Mouse (Mus musculus) heart, adult 2 months (tissue): ENCODE results near the gene Nup133.

Experiments
- CTCF ChIP-seq: fragments of 200-600 bp; IDR thresholded peaks from 2 replicates; pipeline ENCODE4 v1.8.1; 2022; ENCODE audit warnings: antibody characterized with exemption, mild to moderate bottlenecking, moderate library complexity
- EP300 ChIP-seq: fragments of 200-500 bp; IDR thresholded peaks from 2 replicates; pipeline ENCODE4 v1.6.1; 2011; ENCODE audit warnings: low read depth, low read length, control low read depth; ENCODE audit not compliant: insufficient read depth
- POLR2A ChIP-seq: fragments of 200-500 bp; IDR thresholded peaks from 2 replicates; pipeline ENCODE4 v1.6.1; 2011; ENCODE audit warnings: mild to moderate bottlenecking, low read depth, low read length, control low read depth; ENCODE audit not compliant: insufficient read depth

DNA sequence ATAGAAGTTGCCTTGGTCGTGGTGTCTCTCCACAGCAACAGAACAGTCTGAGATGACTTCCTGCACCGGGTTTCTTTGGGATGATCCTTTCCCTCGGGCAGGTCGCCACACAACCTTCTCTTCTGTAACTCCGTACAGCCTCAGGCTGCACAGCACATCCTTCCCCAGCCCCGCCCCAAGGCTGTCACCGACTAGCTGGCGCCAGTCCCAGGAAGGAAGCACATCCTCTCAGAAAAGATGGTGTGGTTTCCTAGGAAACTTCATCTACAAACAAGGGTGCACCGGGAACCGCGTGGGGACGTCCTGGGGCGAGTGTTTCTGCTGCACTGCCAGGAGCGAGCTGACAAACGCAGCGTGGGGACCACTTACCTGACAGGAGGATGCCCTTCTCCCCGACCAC is 9.1 kb upstream of the Nup133 start:
- no peak for TF ChIP-seq CTCF
- TF ChIP-seq EP300, result no peak
- TF ChIP-seq POLR2A, result no peak
